Mouse (Mus musculus) ES-E14 (cell line): ENCODE results near the gene A26c2. TPM values are rescaled to one million over a fixed set of nuclear protein-coding genes. Genes with fewer than 3 reads are reported as not detected.

Experiments used
- DNase-seq: peaks from one replicate; pipeline ENCODE4 v3.0.0-alpha.2; 2013; ENCODE audit warnings: low read depth, low spot score
- H3K27ac ChIP-seq: 2 replicates; pipeline ENCODE4 v1.5.1; 2012; ENCODE audit warnings: low read depth, mild to moderate bottlenecking, low read length, moderate library complexity, mixed read lengths; ENCODE audit not compliant: poor library complexity, insufficient read depth, severe bottlenecking
- H3K36me3 ChIP-seq: 2 replicates; pipeline ENCODE4 v1.6.1; 2012; ENCODE audit warnings: mild to moderate bottlenecking, low read length, moderate library complexity, mixed read lengths; ENCODE audit not compliant: control insufficient read depth, poor library complexity, insufficient read depth, severe bottlenecking
- H3K4me1 ChIP-seq, 2 experiments: fragments of 150-350 bp in 1 of 2; sonication (generic) in 1 of 2; 2 replicates each; pipeline ENCODE4 v1.6.1; 2012; ENCODE audit warnings: low read length in 2 of 2, mild to moderate bottlenecking in 1 of 2, mixed read lengths in 1 of 2; ENCODE audit not compliant: control insufficient read depth in 2 of 2, insufficient read depth in 2 of 2, poor library complexity in 1 of 2
- H3K4me3 ChIP-seq, 2 experiments: fragments of 150-350 bp in 1 of 2; sonication (generic) in 1 of 2; 2 replicates each; pipeline ENCODE4 v1.5.1; 2012; ENCODE audit warnings: low read length in 2 of 2, low read depth in 1 of 2, mild to moderate bottlenecking in 1 of 2, mixed read lengths in 1 of 2; ENCODE audit not compliant: insufficient read depth in 1 of 2, poor library complexity in 1 of 2, severe bottlenecking in 1 of 2
- H3K9ac ChIP-seq: 2 replicates; pipeline ENCODE4 v1.6.1; 2012; ENCODE audit warnings: low read depth, mild to moderate bottlenecking, low read length, mixed read lengths; ENCODE audit not compliant: poor library complexity, insufficient read depth, severe bottlenecking
- H3K9me3 ChIP-seq: fragments of 150-350 bp; sonication (generic); 2 replicates; pipeline ENCODE4 v1.6.1; 2012; ENCODE audit warnings: low read depth, mild to moderate bottlenecking, low read length; ENCODE audit not compliant: control insufficient read depth, insufficient read depth
- CHD2 ChIP-seq: IDR thresholded peaks from 2 replicates; pipeline ENCODE4 v1.6.1; 2014; ENCODE audit warnings: mild to moderate bottlenecking, low read depth, low read length, inconsistent platforms
- HCFC1 ChIP-seq: IDR thresholded peaks from 2 replicates; pipeline ENCODE4 v1.6.1; 2012; ENCODE audit warnings: low read length, inconsistent platforms, borderline replicate concordance; ENCODE audit not compliant: insufficient read depth
- MAFK ChIP-seq: IDR thresholded peaks from 2 replicates; pipeline ENCODE4 v1.6.1; 2014; ENCODE audit warnings: mild to moderate bottlenecking, low read depth, low read length, inconsistent platforms; ENCODE audit not compliant: insufficient read depth
- ZC3H11A ChIP-seq: IDR thresholded peaks from 2 replicates; pipeline ENCODE4 v1.6.1; 2012; ENCODE audit warnings: low read depth, mild to moderate bottlenecking, inconsistent platforms, low read length, borderline replicate concordance
- ZNF384 ChIP-seq: IDR thresholded peaks from 2 replicates; pipeline ENCODE4 v1.6.1; 2012; ENCODE audit warnings: low read depth, low read length, inconsistent platforms
- in situ Hi-C, 2 experiments: fragments of 600-800 bp; cut with MboI; formaldehyde crosslinking; loops; one replicate each; pipeline ENCODE4 v1.15.1; 2025; ENCODE audit warnings: low sequenced_read_pairs in 2 of 2, inconsistent platforms in 1 of 2; ENCODE audit not compliant: unreplicated experiment in 2 of 2
- total RNA-seq: library from RNA; depleted of rRNA; stranded (reverse); fragments of 300-350 nt; gene quantifications from 2 replicates; pipeline ENCODE4 v1.2.3, GENCODE M21; 2012; rRNA removed

Gene A26c2
- total RNA-seq = not detected in 2 replicates

GRCm38 (mm10) chr7:62823573-62823972 is at the start of gene A26c2:
A26c2 (minus strand) TSS chr7:62823673.
- TF ChIP-seq ZNF384 (no peak), ZC3H11A (no peak), HCFC1 (no peak), CHD2 (no peak), MAFK (no peak)
- Histone ChIP-seq H3K9me3 (no peaks in the 10 kb centered on the region), H3K4me3 (no peak within 1 kb of the TSS), H3K27ac (no peak within 1 kb of the TSS), H3K36me3 (no peaks in the 10 kb centered on the region), H3K4me1 (no peaks in the 10 kb centered on the region), H3K9ac (no peak within 1 kb of the TSS)
- DNase-seq = no peak
- in situ Hi-C loops = no loop called here

- Histone ChIP-seq H3K9me3 (no peaks in the 10 kb centered on the region), H3K4me3 (no peak overlapping the region), H3K9ac (no peak overlapping the region), H3K27ac (no peak overlapping the region), H3K36me3 (no peaks in the 10 kb centered on the region), H3K4me1 (no peaks in the 10 kb centered on the region)
- in situ Hi-C loops = no loop called here
- TF ChIP-seq ZC3H11A = no peak
- no peak for TF ChIP-seq CHD2
- DNase-seq = peak; percentile 12
Measured at GRCm38 (mm10) chr7:62851471-62851870, 28.0 kb upstream of the A26c2 start.
